Mouse (Mus musculus) liver (tissue): ENCODE results near the gene Rnf180.

ENCODE experiments used
- DNase-seq: peaks from one replicate; pipeline ENCODE4 v3.0.0-alpha.2; 2020; ENCODE audit warnings: mixed read lengths

Gene Rnf180

DNA sequence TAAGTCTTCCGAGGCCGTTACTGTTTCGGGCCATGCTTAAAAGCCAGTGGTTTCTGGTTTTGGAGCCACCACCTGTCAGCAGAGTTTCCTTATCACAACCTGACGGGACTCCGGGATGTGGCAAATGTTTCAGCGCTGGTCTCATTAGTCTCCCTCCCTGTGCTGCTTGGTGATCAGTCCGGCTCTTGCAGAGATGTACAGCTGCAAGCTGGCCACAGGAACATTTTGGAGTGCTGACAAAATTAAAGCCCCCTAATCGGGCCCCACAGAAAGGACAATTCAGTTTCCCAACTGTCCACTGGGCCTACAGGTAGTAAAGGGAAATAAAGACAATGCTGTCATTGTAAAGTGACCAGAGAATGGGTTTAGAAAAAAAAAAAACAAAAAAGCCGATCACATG is 44.4 kb downstream of the Rnf180 start:
- DNase-seq = no peak

DNA sequence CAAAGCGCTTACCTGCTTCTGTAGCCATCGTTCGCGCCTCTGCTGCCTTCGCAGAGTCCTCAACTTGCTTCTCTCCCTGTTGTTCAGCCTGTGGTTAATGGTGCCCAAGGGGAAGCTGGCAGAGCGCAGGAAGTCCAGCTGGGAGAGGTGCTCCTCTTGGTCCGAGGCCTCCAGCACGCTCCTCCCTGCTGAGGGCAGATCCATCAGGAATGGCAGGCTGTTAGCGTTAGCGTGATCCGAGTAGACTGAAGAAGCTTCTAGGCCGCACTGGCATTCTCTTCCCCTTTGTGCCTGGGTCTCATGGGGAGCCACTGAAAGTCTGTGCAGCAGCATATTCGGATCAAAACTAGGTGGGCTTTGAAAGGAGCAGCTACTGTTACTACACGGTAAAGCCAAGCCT is 45.0 kb downstream of the Rnf180 start:
- DNase-seq = no peak

DNA sequence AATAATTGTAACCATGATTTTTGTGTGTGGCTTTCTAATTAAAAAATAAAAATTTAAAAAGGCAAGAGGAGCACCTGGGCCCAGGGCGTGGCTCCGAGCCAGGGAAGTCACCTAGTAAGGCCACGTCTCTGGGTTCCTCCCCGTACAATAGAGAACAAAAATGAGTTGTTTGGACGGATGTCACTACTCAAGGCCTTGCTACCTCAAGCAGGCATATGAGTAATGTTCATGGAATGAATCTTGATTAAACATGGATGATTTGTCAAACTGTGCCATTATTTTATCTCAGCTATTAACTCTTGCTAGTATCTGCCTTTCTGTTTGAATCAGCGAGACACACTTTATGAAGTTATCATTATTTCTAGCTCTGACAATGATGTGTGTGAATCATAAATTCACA is 46.9 kb downstream of the Rnf180 start:
- no peak for DNase-seq

DNA sequence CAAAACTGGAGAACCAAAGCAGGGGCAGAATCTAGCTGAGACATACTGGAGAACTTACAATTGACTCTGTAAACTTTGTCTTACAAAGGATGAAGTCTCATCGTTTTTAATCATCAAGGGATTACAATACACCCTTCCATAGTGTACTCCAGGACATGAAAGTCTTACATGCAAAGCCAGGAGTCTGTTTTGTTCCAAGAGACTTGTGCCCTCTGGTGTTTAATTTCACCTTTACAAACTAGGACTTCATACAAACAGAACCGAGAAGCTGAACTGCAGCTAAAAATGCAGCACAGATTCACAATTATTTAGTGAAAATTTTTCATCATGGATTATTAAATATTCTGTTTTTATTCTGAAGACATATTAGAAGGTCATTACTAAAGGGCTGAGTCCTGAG is 53.8 kb downstream of the Rnf180 start:
- DNase-seq = no peak

DNA sequence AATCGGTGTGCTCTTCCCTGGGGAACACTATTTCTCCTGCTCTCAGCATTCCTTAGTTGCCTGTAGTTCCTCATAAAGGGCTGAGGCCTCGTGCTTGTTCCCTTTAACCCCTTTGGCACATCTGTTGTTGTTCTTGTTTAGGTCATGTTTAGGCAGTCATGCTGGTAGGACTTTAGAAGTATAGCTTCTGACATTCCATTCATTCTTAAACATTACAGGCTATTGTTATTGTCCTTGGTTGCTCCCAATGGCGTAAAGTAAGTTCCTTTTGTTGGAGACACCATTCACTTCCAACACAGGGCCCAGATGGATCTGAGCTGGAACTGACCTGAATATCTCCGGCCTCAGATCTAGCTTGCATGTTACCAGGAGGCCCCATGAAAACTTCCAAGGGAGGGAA is 67.5 kb downstream of the Rnf180 start:
- DNase-seq = no peak

DNA sequence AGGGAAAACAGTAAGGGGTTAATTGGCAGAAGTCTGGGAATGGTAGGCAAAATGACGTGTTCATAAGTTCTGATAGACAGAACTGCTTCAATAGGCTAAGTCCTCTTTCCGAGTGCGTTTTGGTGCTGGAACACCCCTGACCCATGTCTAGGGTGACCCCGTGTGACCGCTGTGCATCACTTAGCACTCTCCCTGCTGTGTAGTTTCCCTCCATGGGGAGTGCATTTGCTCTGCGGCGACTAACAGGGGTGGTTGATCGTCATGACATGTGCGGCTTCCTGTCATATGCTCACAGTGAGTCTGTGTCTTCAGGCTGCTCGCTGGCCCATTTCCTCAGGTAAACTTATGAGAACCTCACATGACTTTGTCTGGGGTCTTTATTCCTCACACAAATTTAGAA is 70.6 kb downstream of the Rnf180 start:
- no peak for DNase-seq

DNA sequence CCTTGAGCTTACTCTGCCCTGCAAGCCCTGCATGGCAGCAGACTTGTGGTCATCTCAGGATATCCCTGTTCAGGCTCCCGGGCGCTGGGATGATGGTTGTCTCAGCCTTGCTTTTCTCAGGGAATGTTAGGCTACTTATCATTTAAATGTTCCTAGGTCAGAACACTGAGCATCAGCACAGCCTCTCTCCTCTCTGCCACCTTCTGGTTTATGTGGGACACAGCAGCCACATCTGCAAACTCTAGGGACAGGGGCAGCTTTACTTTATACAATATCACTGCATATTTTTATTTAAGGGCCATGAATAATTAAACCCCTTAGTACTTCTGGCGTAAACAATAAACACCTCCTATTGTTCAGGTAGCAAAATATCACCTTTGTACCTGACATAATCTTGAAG is 71.5 kb downstream of the Rnf180 start:
- no peak for DNase-seq

DNA sequence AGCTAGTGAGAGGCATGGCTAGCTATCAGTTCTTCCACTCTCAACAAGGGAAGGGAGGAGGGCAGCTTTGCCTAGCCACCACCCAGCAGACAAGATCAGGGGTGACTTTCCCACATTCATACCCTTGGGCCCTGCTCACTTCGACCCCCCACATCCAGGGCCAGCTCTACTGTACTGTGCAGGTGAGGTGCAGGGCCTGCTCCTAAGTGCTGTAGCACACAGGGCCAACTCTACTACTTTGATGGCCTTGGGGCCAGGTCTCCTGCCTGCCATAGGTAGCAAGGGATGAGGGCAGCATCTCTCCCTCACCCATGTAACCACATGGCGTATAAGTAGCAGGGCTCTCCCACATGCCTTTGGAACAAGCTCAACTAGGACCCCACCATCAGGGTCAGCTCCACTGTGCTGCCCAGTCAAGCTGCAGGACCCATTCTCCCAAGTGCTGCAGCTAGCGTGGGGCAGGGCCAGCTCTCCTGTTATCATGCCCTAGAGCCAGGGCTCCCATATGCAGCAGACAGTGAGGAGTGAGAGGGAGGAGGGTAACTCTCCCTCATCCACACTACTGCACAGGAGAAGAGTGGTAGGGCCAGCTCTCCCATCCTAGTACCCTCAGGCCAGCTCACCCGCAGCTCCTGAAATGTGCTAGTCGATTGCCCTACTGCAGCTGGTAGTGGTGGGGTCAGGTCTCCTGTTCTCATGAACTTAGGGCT is 72.4 kb downstream of the Rnf180 start:
- DNase-seq = no peak

DNA sequence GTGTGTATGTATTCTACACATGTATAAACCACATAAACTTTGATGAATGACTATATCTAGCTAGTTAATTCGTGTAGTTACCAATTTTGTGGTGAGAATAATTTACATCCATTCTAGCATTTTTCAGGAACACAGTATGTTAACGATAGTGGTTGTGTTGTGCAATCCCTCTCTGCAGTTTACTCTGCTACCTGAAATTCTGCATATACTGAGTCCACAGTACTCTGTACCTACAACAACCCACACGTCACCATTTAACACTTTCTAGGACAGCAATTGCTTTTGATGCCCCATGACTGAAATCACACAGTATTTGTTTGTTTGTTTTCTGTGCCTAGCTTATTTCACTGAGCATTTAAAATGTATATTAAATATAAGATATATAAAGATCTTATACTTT is 83.9 kb downstream of the Rnf180 start:
- no peak for DNase-seq

DNA sequence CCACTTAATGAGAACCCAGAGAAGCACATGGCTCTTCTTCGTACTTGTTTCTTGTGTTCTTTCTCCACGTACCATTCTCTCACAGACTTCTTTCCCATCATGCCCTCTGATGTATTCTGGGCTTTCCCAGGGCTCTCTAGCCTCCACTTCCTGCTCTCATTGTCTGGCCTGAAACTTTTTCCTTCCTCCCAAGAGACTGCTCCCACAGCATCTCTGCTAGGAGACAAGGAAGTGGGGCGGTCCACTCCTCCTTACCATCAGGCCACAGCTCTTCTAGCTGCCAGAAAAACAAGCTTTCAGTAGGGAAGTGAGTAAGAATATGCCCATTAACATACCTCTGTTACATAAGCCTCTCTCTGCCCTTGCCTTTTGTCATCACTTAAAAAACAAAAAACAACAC is 90.8 kb downstream of the Rnf180 start:
- no peak for DNase-seq

DNA sequence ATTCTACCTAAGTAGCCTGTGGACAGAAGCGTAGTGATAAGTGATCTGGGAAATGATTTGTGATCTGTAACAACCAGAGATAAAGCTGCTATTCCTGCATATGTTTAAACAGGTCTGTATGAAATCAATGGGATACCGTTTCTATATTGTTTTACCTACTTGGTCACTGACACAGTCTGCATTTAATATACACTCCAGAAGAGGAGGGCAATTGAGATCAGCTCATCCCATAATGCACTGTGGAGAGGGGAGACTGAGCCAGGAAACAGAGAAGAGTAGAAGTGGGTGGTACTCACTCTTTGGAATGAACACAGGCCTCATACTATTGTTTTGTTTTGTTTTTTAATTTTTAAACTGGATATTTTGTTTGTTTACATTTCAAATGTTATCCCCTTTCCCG is 96.0 kb downstream of the Rnf180 start:
- no peak for DNase-seq

DNA sequence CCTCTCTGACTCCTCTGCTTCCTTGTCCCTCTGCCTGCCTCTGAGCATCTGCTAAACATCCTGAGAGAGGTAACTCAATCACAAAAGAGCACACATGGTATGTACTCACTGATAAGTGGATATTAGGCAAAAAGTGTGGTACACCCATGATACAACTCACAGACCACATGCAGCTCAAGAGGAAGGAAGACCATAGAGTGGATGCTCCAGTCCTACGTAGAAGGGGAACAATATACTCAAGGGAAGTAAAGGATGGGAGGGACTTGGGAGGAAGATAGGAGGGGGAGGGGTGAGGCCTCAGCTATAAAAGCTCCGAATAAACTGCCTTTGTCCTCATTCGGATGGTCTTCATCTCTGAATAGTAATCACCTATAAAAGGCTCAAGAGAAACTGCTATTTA is 96.6 kb downstream of the Rnf180 start:
- DNase-seq = no peak

DNA sequence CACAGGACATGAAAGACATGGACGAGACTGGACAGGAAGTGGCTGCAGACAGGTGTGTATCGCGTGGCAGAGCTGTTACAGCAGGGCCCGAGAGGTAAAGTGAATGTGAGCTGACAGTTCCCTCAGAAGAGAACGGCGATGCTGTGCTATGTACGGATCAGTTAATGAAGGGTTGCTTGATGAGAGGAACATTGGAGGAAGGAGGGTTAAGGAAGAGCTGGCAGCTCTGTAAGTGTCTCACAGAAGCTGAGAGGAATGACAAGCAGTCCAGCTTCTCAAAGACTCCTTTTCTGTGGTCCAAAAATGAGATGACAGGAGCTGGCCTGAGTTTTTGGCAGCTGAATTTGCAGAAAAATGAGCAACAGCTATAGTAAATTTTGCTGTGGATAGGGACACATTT is 101.0 kb downstream of the Rnf180 start:
- no peak for DNase-seq

DNA sequence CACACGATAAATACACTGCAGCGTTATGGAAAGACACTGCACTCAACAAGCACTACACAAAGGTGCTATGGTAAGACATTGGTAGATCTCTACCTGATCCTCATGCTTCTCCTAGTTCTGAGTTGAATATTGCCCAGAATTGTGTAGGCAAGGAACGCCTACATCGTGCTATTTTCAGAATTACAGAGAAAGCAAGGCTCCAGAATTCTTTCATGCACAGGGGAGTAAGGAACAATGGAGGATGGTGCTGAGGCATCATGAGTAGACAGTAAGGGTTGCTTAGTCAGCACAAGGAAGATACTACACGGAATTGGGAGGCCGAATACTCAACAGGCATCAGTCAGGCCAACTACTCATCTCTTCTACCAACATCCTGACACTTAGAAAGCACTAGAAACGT is 105.9 kb downstream of the Rnf180 start:
- DNase-seq = no peak

DNA sequence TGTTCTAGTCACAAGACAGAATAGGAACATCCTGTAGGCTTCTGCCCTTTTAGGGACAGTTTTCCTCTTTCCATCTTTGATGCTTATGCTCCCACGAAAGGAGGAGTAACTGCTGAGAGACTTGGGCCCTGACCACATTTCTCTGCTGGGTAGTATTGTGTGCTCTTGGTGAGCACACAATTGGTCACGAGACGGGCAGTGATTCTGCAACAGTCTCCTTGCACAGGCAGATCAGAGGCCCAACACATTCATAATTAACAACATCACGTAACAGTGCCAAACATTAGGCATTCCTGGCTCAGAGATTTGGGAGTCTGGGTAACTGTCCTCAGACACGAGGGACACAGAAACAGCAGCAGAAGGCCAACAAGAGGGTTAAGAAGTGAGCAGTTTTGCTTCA is 113.8 kb downstream of the Rnf180 start:
- DNase-seq = no peak

DNA sequence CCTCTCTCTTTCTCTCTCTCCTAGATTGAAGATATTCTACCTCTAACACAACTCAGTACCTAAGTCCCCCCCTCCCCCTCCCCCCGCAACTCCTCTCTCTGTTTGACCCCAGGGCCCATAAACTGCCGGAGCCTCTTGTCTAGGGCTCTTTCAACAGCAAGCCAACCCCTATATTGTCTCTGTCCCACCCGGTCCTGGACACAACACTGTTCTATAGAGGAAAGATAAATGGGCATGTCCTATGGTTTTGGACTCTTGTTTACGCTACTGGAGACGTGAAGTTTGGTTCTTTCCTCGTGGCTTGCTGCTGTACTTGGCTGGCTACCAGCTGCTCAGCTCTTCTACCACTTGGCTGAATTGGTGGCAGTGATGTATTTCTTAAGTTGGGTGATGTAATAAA is 129.2 kb downstream of the Rnf180 start:
- DNase-seq = no peak

DNA sequence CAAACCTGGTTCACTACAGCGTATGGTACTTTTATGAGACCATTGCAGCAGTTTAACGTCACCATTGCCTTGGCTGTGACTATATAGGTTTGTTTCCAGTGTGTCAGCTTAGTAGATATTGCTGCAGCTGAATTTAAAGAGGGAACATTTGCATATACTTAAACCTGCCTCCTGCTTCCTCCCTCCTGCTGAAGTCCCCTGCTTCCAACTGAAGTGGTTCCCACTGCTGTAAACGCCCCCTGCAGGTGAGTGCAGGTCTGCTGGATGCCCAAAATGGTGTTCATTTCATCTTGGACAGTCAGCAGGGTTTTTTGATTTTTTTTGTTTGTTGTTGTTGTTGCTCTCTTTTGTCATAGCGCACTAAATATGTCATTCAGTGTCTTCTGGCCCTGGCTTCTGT is 140.7 kb downstream of the Rnf180 start:
- DNase-seq = peak; percentile 57

DNA sequence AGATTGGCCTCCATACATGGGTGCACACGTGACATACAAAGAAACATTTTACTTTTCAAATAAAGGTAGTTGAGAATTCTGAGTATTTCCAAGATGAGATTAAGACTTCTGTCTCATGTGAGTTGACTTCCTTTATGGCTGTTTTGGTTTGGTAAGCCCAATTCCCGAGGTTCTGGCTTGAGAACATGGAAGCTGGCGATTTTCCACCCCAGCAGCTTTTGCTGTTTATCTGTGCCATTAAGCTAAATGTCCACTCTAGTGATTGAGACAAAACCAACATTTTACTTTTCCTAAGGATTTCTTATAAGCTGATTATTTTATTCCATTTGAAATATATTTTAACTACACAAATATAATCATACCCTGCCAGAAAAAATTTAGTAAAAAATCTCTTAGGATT is 144.6 kb downstream of the Rnf180 start:
- DNase-seq = no peak

DNA sequence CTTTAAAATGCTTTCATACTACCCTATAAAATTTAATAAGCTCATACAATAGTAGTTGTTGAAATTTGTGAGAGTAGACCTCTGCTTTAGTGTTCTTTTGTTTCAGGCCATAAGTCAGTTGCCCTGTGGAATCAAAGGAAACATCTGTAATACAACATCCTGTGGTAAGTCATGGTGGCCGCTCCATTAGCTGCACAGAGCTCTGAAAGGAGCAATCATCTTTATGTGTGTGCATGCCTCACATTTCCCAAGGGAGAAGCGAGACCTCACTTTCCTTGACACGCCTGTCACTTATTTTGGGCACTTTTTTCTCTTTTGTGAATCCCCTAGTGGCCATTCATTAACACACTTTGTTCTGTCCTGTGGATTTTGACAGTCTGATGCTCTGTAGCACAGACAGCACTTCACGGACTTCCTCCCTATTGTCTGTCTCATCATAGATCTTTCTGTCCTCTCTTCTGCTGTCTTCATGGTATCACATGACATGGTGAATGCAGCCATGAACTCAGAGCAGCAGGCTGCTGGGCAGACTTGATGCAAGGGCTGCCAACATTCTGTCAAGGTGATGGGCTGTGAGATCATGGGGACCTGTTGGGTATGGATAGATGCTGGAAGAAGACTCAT is 146.7 kb downstream of the Rnf180 start:
- no peak for DNase-seq

DNA sequence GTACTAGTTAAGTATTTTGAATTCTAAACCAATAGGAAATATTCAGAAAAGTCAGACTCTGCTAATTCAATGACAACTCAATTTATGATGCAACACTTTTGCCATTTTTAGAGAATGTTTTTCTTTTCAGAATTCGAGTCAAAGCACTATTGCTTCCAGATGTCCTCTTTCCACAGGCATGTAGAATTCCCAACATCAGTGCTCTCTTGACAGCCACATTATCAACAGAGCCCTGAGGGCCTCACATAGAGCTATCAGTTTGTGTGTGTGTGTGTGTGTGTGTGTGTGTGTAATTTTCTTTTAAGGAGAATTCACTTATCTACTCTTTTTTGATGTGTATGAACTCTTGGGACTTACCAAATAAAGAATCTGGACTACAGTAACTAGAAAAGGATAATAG is 147.8 kb downstream of the Rnf180 start:
- DNase-seq = no peak

DNA sequence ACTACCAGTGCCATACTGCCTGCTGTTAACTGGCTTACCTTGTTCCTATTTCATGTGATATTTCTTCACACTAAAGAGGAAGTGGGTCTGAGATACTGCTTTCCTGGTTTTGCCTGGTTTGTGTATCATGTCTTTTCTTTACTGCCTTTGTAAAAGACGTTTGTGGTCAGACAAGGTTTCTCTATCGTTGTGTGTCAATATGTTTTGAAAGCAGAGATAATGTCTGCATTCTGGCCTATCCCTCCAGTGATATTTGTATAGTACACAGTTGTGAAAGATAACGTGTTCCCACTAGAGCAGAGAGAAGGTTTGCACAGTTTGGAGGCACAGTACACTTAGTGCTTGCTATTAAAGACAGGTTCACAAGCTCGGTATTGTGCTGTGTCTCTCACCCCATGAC is 154.7 kb downstream of the Rnf180 start:
- DNase-seq = no peak

DNA sequence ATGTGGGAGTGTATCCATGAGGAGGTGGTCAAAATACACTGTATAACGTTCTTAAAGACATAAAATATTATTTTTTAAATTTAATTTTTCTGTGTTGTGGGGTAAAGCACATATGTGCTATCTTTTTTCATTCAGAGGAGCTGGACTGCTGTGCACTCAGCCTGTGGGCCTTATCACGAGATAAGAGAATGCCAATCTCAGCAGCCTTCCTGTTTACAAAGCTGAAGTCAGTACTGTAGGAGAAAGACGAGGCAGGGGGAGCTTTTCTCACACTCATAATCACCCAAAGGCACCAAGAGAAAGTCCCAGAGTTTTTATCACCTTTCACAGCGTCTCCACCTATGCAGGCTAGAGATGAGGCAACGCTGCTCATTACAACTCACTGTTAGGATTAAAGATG is 160.2 kb downstream of the Rnf180 start:
- no peak for DNase-seq

DNA sequence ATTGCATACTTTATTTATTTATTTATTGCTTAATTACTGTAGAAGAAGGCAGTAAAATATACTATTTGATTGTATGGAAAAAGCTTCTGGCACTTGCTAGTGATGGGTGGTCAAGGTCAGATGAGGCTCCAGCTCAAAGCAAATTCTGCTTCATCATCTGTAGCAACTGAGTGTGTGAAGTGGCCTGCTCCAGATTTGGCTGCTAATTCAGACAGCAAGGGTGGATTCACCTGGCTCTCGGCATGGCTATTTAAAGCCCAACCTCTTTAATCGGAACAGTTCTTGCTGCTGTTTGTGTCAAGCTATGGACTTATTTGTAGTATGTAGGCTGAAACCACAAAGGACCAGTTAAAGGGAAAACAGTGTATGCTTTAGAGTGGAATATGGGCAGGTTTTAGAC is 161.8 kb downstream of the Rnf180 start:
- no peak for DNase-seq

DNA sequence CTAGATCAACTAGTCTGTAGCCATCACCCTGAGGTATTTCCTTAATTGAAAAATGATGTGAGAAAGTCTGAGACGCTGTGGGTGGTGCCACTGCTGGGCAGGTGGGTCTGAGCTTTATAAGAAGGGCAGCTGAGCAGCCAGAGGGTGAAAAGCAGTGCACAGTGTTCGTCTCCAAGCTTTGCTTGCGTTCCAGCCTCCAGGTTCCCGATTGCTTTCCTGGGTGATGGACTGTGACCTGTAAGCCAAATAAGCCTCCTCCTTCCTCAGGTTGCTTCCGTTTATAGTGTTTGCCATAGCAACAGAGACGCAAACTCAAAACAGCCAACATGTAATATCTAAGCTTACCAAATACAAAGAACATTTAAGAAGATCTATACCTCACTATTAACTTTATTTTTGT is 162.2 kb downstream of the Rnf180 start:
- no peak for DNase-seq

DNA sequence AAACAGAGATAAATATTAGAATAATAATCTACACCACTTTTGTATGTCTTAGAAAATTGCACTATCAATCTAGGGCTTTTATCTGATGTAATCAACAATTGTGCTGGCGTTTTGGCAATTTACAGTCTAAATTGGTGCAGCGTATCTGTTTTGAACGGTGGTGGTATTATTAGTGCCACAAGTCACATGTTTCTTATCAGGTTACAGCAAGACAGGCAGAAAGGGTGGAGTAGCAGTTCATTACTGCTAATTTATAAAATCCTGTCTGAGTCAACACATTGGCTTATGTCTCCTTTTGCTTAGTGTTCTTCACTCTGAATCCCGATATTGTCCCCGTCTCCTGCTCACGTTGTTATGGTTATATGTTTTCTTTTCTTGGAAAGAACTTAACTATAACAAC is 164.5 kb downstream of the Rnf180 start:
- DNase-seq = no peak
